Mouse (Mus musculus): ENCODE data around the gene Sult4a1. TPM values are rescaled to one million over a fixed set of nuclear protein-coding genes. Genes with fewer than 3 reads are reported as not detected.

Gene Sult4a1
- polyA plus RNA-seq, 1 experiment: not detected

DNA sequence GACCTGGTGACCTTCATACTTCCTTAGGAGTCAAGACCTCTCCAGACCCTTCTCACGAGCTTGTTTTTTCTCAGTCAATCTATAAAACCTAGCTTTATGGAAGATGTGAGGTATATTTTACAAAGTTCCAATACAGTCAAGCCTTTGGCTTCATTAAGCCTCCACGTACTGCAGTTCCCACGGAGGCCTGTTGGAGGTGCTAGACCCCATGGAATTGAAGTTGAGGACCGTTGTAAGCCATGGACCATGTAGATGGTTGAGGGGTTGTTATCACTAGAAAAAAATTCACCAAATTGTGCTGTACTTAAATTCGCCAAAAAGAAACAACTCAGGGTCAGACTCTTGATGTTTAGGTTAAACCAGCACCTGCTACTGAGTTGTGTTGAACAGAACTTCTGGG is 49.5 kb downstream of the Sult4a1 start:
- Histone ChIP-seq H3K4me1 (no peaks in the 10 kb centered on the region; the same call in 1 of the 2 replicates), H3K36me3 (replicated peaks; ENCODE audit: low read length) (no peaks in the 10 kb centered on the region), H3K9me3 (peaks cover 1% of the 10 kb centered on the region), H3K4me3 (replicated peaks) (no peak overlapping the region), H3K27me3 (replicated peaks) (peaks cover 12% of the 10 kb centered on the region)
- TF ChIP-seq FLI1 (IDR thresholded peaks at IDR 0.05; ENCODE audit: low read length): no peak
- no peak for TF ChIP-seq GATA1 (IDR thresholded peaks at IDR 0.05; ENCODE audit: borderline replicate concordance, low read length)

- TF ChIP-seq GATA1 (IDR thresholded peaks at IDR 0.05; ENCODE audit: borderline replicate concordance, low read length) (no peak), FLI1 (IDR thresholded peaks at IDR 0.05; ENCODE audit: low read length) (no peak)
- no peak overlapping the region for H3K4me3 ChIP-seq (replicated peaks)
- no peaks in the 10 kb centered on the region for H3K9me3 ChIP-seq
- no peaks in the 10 kb centered on the region; the same call in 1 of the 2 replicates for H3K4me1 ChIP-seq
- H3K36me3 ChIP-seq (replicated peaks; ENCODE audit: low read length): no peaks in the 10 kb centered on the region
- peaks cover 16% of the 10 kb centered on the region for H3K27me3 ChIP-seq (replicated peaks)
Measured at GRCm38 (mm10) chr15:84053859-84054258, 51.7 kb downstream of the Sult4a1 start.

DNA sequence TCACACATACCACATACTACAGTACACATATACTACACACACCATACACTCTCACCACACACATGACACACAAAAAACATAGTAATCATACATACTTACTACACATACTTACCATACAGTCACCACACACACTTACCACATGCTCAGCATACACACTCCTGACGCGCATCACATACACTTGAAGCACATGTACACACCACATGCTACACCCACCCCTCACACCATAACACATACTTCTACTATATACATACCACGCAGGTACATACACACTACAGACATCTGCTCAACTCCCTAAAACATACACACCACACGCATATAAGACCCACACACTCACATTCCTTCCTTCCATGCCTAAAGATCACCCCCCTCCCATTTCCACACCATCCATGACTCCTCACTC is 52.3 kb downstream of the Sult4a1 start:
- Histone ChIP-seq H3K4me3 (replicated peaks) (no peak overlapping the region), H3K36me3 (replicated peaks; ENCODE audit: low read length) (no peaks in the 10 kb centered on the region), H3K9me3 (no peaks in the 10 kb centered on the region), H3K27me3 (replicated peaks) (peaks cover 15% of the 10 kb centered on the region), H3K4me1 (no peaks in the 10 kb centered on the region; the same call in 1 of the 2 replicates)
- TF ChIP-seq GATA1 (IDR thresholded peaks at IDR 0.05; ENCODE audit: borderline replicate concordance, low read length) (no peak), FLI1 (IDR thresholded peaks at IDR 0.05; ENCODE audit: low read length) (no peak)

DNA sequence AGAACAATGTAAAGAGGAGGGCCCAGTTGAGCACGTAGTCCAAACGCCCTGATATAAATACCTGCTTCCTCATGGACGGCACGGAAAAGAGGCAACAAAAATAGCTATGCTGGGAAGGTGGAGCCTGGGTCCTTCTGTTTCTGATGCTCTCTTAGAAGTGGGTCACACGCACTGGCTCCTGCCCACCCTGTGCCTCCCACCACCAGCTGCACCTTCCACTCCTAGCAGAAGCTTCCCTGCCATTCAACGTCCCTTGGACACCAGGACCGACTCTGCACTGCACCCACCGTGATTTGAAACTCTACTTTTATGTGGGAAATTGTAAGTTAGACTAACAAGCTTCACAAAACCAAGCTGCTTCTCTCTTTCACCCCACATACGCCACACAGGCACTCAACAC is 53.2 kb downstream of the Sult4a1 start:
- Histone ChIP-seq H3K4me3 (replicated peaks) (no peak overlapping the region), H3K27me3 (replicated peaks) (peaks cover 14% of the 10 kb centered on the region), H3K36me3 (replicated peaks; ENCODE audit: low read length) (no peaks in the 10 kb centered on the region), H3K9me3 (no peaks in the 10 kb centered on the region), H3K4me1 (no peaks in the 10 kb centered on the region; the same call in 1 of the 2 replicates)
- TF ChIP-seq GATA1 (IDR thresholded peaks at IDR 0.05; ENCODE audit: borderline replicate concordance, low read length) (no peak), FLI1 (IDR thresholded peaks at IDR 0.05; ENCODE audit: low read length) (no peak)

GRCm38 (mm10) chr15:84049570-84049969 is 56.0 kb downstream of the Sult4a1 start:
- no peaks in the 10 kb centered on the region for H3K36me3 ChIP-seq (replicated peaks; ENCODE audit: low read length)
- peaks cover 10% of the 10 kb centered on the region for H3K9me3 ChIP-seq
- H3K27me3 ChIP-seq (replicated peaks): peaks cover 8% of the 10 kb centered on the region
- H3K4me1 ChIP-seq: no peaks in the 10 kb centered on the region; the same call in 1 of the 2 replicates
- no peak overlapping the region for H3K4me3 ChIP-seq (replicated peaks)
- no peak for TF ChIP-seq GATA1 (IDR thresholded peaks at IDR 0.05; ENCODE audit: borderline replicate concordance, low read length)
- no peak for TF ChIP-seq FLI1 (IDR thresholded peaks at IDR 0.05; ENCODE audit: low read length)

GRCm38 (mm10) chr15:84045562-84045961 is 60.0 kb downstream of the Sult4a1 start:
- H3K4me3 ChIP-seq (replicated peaks): no peak overlapping the region
- H3K9me3 ChIP-seq: peaks cover 10% of the 10 kb centered on the region
- no peaks in the 10 kb centered on the region for H3K36me3 ChIP-seq (replicated peaks; ENCODE audit: low read length)
- H3K4me1 ChIP-seq: no peaks in the 10 kb centered on the region
- peaks cover 5% of the 10 kb centered on the region for H3K27me3 ChIP-seq (replicated peaks)
- no peak for TF ChIP-seq GATA1 (IDR thresholded peaks at IDR 0.05; ENCODE audit: borderline replicate concordance, low read length)
- no peak for TF ChIP-seq FLI1 (IDR thresholded peaks at IDR 0.05; ENCODE audit: low read length)

DNA sequence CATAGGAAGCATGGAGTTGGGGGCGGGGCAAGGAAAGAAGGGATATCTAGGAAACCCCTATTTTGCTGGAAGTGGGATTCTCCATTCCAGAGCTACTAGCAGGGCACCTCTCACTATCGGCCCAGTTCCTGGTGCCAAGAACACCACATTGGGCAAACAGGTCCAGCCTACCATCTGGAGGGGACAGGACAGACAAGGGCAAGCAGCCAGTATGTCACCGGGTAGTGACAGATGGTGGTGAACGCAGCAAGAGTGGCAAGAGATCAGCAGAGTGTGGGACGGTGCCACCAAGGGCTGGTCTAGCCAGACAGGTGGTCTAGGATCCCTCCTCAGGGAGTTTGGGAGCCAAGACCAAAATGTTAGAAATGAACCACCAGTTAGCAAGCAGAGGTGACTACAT is 68.5 kb downstream of the Sult4a1 start:
- H3K9me3 ChIP-seq: no peaks in the 10 kb centered on the region
- peaks cover 4% of the 10 kb centered on the region for H3K27me3 ChIP-seq (replicated peaks)
- H3K36me3 ChIP-seq (replicated peaks; ENCODE audit: low read length): no peaks in the 10 kb centered on the region
- no peak overlapping the region for H3K4me3 ChIP-seq (replicated peaks)
- TF ChIP-seq GATA1 (IDR thresholded peaks at IDR 0.05; ENCODE audit: borderline replicate concordance, low read length) (no peak), FLI1 (IDR thresholded peaks at IDR 0.05; ENCODE audit: low read length) (no peak)
- no peaks in the 10 kb centered on the region for H3K4me1 ChIP-seq

Other genes starting within 250 kb of the Sult4a1 start
- gene Efcab6, start 40.4 kb downstream of the Sult4a1 start, polyA plus RNA-seq (2012; ENCODE audit: insufficient read depth, low replicate concordance): not detected in 2 replicates
- not detected in 2 replicates for gene Pnpla5, start 17.4 kb upstream of the Sult4a1 start, polyA plus RNA-seq (2012; ENCODE audit: insufficient read depth, low replicate concordance)
- not detected in 2 replicates for gene Pnpla3, start 62.1 kb upstream of the Sult4a1 start, polyA plus RNA-seq (2012; ENCODE audit: insufficient read depth, low replicate concordance)
- 14.6 and 45.4 TPM in 2 replicates for gene Samm50, start 86.5 kb upstream of the Sult4a1 start, polyA plus RNA-seq (2012; ENCODE audit: insufficient read depth, low replicate concordance)
- gene Parvb, start 126.3 kb upstream of the Sult4a1 start, polyA plus RNA-seq (2012; ENCODE audit: insufficient read depth, low replicate concordance): 524 and 845 TPM in 2 replicates
- 11.6 and 38.7 TPM in 2 replicates for gene Parvg, start 218.3 kb upstream of the Sult4a1 start, polyA plus RNA-seq (2012; ENCODE audit: insufficient read depth, low replicate concordance)